Mouse (Mus musculus): ENCODE data around the gene Slc25a11. TPM values are rescaled to one million over a fixed set of nuclear protein-coding genes. Genes with fewer than 3 reads are reported as not detected.

Gene Slc25a11
- polyA plus RNA-seq, 1 experiment from 2014 or later = 121 TPM

DNA sequence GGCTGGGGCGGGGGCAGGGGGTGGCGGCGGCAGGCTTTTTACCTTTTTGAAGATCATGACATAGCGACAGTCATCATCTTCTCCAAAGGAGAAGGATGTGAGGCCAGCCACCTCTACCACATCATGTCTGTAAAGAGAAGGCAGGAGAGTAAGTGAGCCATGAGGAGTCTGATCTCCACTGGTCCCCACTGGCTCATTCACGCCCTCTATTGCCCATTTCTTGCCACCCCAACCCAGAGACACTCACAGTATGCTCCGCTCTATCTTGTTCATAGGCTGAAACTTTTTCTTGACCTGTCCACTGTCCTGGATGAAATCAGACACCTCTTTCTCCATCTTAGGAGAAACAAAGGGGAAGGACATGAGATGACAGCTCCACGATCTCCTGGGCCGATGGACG, 17.5 kb upstream of the Slc25a11 start:
- Histone ChIP-seq H3K9me3 (ENCODE audit: low read length) (no peaks in the 10 kb centered on the region), H3K4me1 (ENCODE audit: insufficient read depth, low read depth, low read length) (no peaks in the 10 kb centered on the region; the same call in 1 of the 2 replicates), H3K27me3 (replicated peaks; ENCODE audit: insufficient read depth, low read length) (no peaks in the 10 kb centered on the region), H3K9ac (replicated peaks; ENCODE audit: low read depth) (no peak overlapping the region), H3K27ac (ENCODE audit: low read length) (no peak overlapping the region), H3K4me3 (ENCODE audit: low read depth, low read length) (no peak overlapping the region), H3K36me3 (ENCODE audit: insufficient read depth, low read length) (peaks cover 13% of the 10 kb centered on the region; the same call in 1 of the 2 replicates), H3K4me2 (replicated peaks; ENCODE audit: low read depth, low read length) (no peak overlapping the region)
- 93% methylated on average over 9 of the region's 9 CpGs for WGBS
- ATAC-seq = no peak
- DNase-seq (ENCODE audit: low spot score) = no peak
- TF ChIP-seq CTCF (IDR thresholded peaks at IDR 0.05) (peak; percentile 24), EP300 (IDR thresholded peaks at IDR 0.05) (no peak)

DNA sequence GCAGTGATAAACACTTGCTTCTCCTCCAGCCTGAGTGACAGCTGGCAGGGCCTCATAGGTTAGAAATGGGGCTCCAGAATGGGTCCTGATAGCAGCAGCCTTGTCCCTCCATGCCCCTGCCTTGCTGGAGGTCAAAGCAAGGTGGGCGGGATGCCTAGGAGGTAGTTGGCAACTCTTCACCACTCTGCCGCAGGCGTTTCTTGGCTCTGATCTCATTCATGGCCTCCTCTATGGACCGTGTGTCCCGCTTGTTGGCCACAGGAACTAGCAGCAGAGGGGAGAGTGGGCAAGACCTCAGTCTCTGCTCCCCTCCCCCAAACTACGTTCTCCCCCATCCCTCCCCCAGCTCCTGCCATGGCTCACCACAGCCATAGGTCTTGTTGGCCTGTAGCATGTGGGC, 16.7 kb upstream of the Slc25a11 start:
- H3K9ac ChIP-seq (replicated peaks; ENCODE audit: low read depth) = no peak overlapping the region
- H3K27ac ChIP-seq (ENCODE audit: low read length) = no peak overlapping the region
- WGBS = 81% methylated on average over 6 of the region's 6 CpGs
- H3K4me3 ChIP-seq (ENCODE audit: low read depth, low read length) = no peak overlapping the region
- H3K36me3 ChIP-seq (ENCODE audit: insufficient read depth, low read length) = peaks cover 13% of the 10 kb centered on the region; the same call in 1 of the 2 replicates
- no peaks in the 10 kb centered on the region for H3K9me3 ChIP-seq (ENCODE audit: low read length)
- no peak overlapping the region for H3K4me2 ChIP-seq (replicated peaks; ENCODE audit: low read depth, low read length)
- ATAC-seq = no peak
- no peaks in the 10 kb centered on the region for H3K27me3 ChIP-seq (replicated peaks; ENCODE audit: insufficient read depth, low read length)
- DNase-seq (ENCODE audit: low spot score) = no peak
- no peak for TF ChIP-seq CTCF (IDR thresholded peaks at IDR 0.05)
- no peak for TF ChIP-seq EP300 (IDR thresholded peaks at IDR 0.05)
- H3K4me1 ChIP-seq (ENCODE audit: insufficient read depth, low read depth, low read length) = no peaks in the 10 kb centered on the region

DNA sequence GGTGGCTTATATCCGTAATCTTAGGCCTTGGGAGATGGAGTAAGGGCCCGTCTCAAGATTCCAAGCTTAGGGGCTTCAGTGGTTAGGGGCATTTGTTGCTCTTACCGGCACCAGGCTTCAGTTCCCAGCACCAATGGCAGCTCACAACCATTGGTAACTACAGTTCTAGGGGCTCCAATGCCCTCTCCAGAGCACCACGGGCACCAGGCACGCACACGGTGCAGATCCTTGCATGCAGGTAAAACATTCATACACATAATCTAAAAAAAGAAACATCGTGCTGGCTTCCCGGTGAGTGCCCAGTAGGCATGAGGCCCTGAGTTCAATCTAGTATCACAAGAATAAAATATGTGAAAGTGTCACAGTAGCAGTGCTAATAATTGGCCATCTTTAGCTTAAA, 15.8 kb upstream of the Slc25a11 start:
- ATAC-seq = no peak
- Histone ChIP-seq H3K9me3 (ENCODE audit: low read length) (no peaks in the 10 kb centered on the region), H3K36me3 (ENCODE audit: insufficient read depth, low read length) (peaks cover 13% of the 10 kb centered on the region; the same call in 1 of the 2 replicates), H3K27me3 (replicated peaks; ENCODE audit: insufficient read depth, low read length) (no peaks in the 10 kb centered on the region), H3K27ac (ENCODE audit: low read length) (no peak overlapping the region), H3K4me2 (replicated peaks; ENCODE audit: low read depth, low read length) (no peak overlapping the region), H3K4me3 (ENCODE audit: low read depth, low read length) (no peak overlapping the region), H3K4me1 (ENCODE audit: insufficient read depth, low read depth, low read length) (no peaks in the 10 kb centered on the region), H3K9ac (replicated peaks; ENCODE audit: low read depth) (no peak overlapping the region)
- WGBS = 86% methylated on average over 8 of the region's 8 CpGs
- no peak for TF ChIP-seq CTCF (IDR thresholded peaks at IDR 0.05)
- no peak for TF ChIP-seq EP300 (IDR thresholded peaks at IDR 0.05)
- DNase-seq (ENCODE audit: low spot score) = no peak

DNA sequence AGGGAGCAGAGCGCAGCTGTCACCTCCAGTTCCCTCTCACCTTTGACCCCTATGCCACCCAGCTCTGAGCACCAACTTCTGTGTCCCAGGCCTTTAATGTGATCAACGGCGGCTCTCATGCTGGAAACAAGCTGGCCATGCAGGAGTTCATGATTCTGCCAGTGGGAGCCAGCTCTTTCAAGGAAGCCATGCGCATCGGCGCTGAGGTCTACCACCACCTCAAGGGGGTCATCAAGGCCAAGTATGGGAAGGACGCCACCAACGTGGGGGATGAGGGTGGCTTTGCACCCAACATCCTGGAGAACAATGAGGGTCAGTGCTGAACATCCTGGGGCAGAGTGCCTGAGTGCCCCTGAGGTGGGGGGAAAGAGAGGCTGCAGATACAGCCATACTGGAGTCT, 13.3 kb upstream of the Slc25a11 start:
- Histone ChIP-seq H3K27me3 (replicated peaks; ENCODE audit: insufficient read depth, low read length) (no peaks in the 10 kb centered on the region), H3K9me3 (ENCODE audit: low read length) (no peaks in the 10 kb centered on the region), H3K27ac (ENCODE audit: low read length) (no peak overlapping the region), H3K4me1 (ENCODE audit: insufficient read depth, low read depth, low read length) (peaks cover 10% of the 10 kb centered on the region), H3K4me2 (replicated peaks; ENCODE audit: low read depth, low read length) (no peak overlapping the region), H3K4me3 (ENCODE audit: low read depth, low read length) (no peak overlapping the region), H3K9ac (replicated peaks; ENCODE audit: low read depth) (no peak overlapping the region), H3K36me3 (ENCODE audit: insufficient read depth, low read length) (peaks cover 13% of the 10 kb centered on the region; the same call in 1 of the 2 replicates)
- DNase-seq (ENCODE audit: low spot score) = no peak
- ATAC-seq = no peak
- TF ChIP-seq CTCF (IDR thresholded peaks at IDR 0.05) (no peak), EP300 (IDR thresholded peaks at IDR 0.05) (no peak)
- WGBS = 91% methylated on average over 8 of the region's 8 CpGs

DNA sequence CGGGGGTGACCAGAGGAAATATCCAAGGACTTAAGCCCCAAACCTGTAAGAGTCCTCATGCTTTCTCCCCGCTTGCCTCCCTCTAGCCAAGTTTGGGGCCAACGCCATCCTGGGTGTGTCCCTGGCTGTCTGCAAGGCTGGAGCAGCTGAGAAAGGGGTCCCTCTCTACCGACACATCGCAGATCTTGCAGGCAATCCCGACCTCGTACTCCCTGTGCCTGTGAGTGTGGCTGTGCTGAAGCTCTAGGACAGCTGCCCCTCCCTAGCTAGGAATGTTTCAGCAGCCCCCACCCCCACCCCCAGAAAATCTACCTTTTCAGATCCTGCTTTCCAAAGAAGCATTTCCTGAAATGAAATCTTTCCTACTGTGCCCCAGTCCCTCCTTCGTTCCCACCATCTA, 11.7 kb upstream of the Slc25a11 start:
- Histone ChIP-seq H3K4me1 (ENCODE audit: insufficient read depth, low read depth, low read length) (peaks cover 10% of the 10 kb centered on the region), H3K27ac (ENCODE audit: low read length) (no peak overlapping the region), H3K4me2 (replicated peaks; ENCODE audit: low read depth, low read length) (no peak overlapping the region), H3K9ac (replicated peaks; ENCODE audit: low read depth) (no peak overlapping the region; the same call in 1 of the 2 replicates), H3K9me3 (ENCODE audit: low read length) (no peaks in the 10 kb centered on the region), H3K27me3 (replicated peaks; ENCODE audit: insufficient read depth, low read length) (no peaks in the 10 kb centered on the region), H3K4me3 (ENCODE audit: low read depth, low read length) (no peak overlapping the region), H3K36me3 (ENCODE audit: insufficient read depth, low read length) (peaks cover 2% of the 10 kb centered on the region; the same call in 1 of the 2 replicates)
- no peak for TF ChIP-seq CTCF (IDR thresholded peaks at IDR 0.05)
- TF ChIP-seq EP300 (IDR thresholded peaks at IDR 0.05) = no peak
- ATAC-seq (no peak), DNase-seq (ENCODE audit: low spot score) (no peak)
- 54% methylated on average over 8 of the region's 8 CpGs for WGBS

DNA sequence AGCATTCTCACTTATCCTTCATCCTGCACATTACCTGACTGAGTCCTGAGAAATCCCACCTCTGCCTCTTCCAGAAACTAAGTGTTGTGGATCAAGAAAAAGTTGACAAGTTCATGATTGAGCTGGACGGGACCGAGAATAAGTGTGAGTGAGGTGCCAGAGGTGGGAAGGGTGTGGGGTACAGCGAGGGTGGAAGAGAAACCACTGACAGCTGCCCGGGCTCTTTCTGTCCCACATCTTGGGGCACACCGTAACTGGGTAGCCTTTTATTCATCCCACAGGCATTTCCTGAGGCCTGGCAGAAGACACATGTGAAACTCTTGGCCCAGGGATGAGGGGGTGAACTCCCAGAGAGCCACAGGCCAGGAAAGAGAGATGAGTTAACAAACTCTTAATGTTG, 11.2 kb upstream of the Slc25a11 start:
- Histone ChIP-seq H3K4me3 (ENCODE audit: low read depth, low read length) (no peak overlapping the region), H3K4me2 (replicated peaks; ENCODE audit: low read depth, low read length) (no peak overlapping the region), H3K9ac (replicated peaks; ENCODE audit: low read depth) (no peak overlapping the region; the same call in 1 of the 2 replicates), H3K36me3 (ENCODE audit: insufficient read depth, low read length) (no peaks in the 10 kb centered on the region), H3K27ac (ENCODE audit: low read length) (no peak overlapping the region), H3K4me1 (ENCODE audit: insufficient read depth, low read depth, low read length) (peaks cover 10% of the 10 kb centered on the region), H3K27me3 (replicated peaks; ENCODE audit: insufficient read depth, low read length) (no peaks in the 10 kb centered on the region), H3K9me3 (ENCODE audit: low read length) (no peaks in the 10 kb centered on the region)
- ATAC-seq (no peak), DNase-seq (ENCODE audit: low spot score) (no peak)
- WGBS = 73% methylated on average over 5 of the region's 5 CpGs
- TF ChIP-seq EP300 (IDR thresholded peaks at IDR 0.05) (no peak), CTCF (IDR thresholded peaks at IDR 0.05) (no peak)

DNA sequence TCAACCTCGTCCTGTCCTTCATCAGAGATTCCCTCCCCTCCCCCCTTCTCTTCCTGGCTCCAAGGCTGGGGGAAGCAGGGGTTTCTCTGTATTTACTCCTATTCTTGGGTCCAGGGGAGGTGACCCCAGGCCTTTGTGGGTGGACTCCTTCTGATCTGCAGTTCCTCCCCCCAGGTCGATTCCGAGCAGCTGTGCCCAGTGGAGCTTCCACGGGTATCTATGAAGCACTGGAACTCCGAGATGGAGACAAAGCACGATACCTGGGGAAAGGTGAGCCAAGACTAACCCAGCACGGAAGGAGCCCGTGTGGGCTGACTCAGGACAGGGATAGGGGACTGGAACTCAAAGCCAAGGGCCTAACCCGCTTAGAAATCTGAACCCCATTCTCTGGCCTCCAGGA, 10.7 kb upstream of the Slc25a11 start:
- Histone ChIP-seq H3K9ac (replicated peaks; ENCODE audit: low read depth) (no peak overlapping the region), H3K36me3 (ENCODE audit: insufficient read depth, low read length) (no peaks in the 10 kb centered on the region), H3K27ac (ENCODE audit: low read length) (no peak overlapping the region), H3K4me1 (ENCODE audit: insufficient read depth, low read depth, low read length) (peaks cover 10% of the 10 kb centered on the region), H3K27me3 (replicated peaks; ENCODE audit: insufficient read depth, low read length) (no peaks in the 10 kb centered on the region), H3K4me3 (ENCODE audit: low read depth, low read length) (no peak overlapping the region), H3K4me2 (replicated peaks; ENCODE audit: low read depth, low read length) (no peak overlapping the region), H3K9me3 (ENCODE audit: low read length) (no peaks in the 10 kb centered on the region)
- no peak for DNase-seq (ENCODE audit: low spot score)
- WGBS = 53% methylated on average over 9 of the region's 9 CpGs
- TF ChIP-seq CTCF (IDR thresholded peaks at IDR 0.05) (no peak), EP300 (IDR thresholded peaks at IDR 0.05) (no peak)
- ATAC-seq = no peak

Data from lung, postnatal 0 days (tissue).